Mouse (Mus musculus) gastrocnemius, postnatal 4 days (tissue): Measurements from ENCODE around the gene Slco3a1. TPM values are rescaled to one million over a fixed set of nuclear protein-coding genes. Genes with fewer than 3 reads are reported as not detected.

Experiments
- DNase-seq, 2 experiments: peaks; one replicate each; pipeline ENCODE4 v3.0.0; 2021 to 2022; ENCODE audit warnings: low spot score in 2 of 2, mixed read lengths in 2 of 2
- microRNA-seq: library from miRNA; unstranded; fragments of <30 nt; microRNA quantifications from one replicate; pipeline ENCODE4 v1.2.0, GENCODE M21; 2021
- total RNA-seq, 2 experiments: library from RNA; stranded (reverse); gene quantifications; 2 replicates each; pipeline ENCODE4 v1.2.3; 2021

Slco3a1 gene
- total RNA-seq, 2 experiments from 2014 or later = 30.0 to 30.2 TPM

GRCm38 (mm10) chr7:74313279-74314105 lies 241.1 kb downstream of the Slco3a1 start:
- no peak for DNase-seq

DNA sequence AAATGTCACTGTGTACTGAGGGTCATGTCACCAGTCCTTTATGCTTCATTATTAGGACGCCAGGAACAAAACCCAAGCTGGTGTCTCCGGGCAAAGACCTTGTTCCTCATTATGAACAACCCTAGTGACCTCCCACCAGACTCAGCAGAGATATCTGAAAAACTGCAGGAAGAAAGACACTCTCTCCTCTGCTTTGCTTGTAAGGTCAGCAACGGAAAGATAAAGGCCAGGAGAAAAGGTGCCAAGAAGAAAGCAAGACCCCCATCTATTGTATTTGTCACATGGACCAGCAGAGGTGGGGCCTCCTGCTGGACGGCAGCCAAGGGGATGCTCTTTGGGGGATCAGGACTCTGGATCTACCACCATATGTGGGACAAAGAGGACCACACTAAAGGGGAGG lies 243.0 kb downstream of the Slco3a1 start:
- no peak for DNase-seq

GRCm38 (mm10) chr7:74303611-74304300 lies 250.8 kb downstream of the Slco3a1 start:
- no peak for DNase-seq

- no peak for DNase-seq
These were observed 251.5 kb downstream of the Slco3a1 start for GRCm38 (mm10) chr7:74303081-74303480.

DNA sequence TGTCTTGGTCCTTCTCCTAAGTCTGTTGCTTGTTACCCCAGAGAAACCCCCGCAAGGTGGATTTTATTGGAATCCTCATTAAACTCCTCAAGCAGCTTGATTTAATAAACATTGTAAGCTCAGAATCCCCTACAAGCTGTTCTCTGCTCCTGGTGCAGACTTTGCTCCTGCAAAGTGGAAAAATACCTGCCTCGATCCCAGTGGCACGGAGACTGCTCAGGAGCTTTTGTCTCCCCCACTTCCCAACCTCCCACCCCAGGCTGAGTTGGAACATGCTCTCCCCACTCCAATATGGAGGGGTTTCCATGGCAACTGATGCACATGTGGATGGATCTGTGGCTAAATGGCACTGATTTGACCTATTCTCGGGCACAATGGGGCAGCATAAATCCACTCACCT lies 268.0 kb downstream of the Slco3a1 start:
- no peak for DNase-seq

GRCm38 (mm10) chr7:74280371-74280770 lies 274.2 kb downstream of the Slco3a1 start:
- no peak for DNase-seq

DNA sequence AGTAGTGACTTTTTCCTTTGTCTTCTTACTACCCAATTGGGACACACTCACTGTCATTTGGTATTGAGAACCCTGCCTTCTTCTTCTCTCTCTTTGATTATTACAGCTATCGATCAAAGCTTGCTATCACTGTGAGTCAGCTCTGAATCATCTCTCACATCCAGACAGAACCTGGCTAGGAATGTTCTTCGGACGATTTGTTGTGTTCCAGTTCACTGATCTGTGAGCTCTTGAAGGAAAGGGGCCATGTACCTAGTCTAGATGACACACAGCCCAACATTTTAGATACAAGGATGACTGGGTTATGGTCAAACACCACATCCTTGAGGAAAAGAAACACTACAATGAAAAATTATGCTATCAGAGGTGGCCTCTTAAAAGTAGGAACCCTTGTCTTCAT lies 275.2 kb downstream of the Slco3a1 start:
- no peak for DNase-seq

GRCm38 (mm10) chr7:74270089-74270394 lies 284.5 kb downstream of the Slco3a1 start:
- no peak for DNase-seq

DNA sequence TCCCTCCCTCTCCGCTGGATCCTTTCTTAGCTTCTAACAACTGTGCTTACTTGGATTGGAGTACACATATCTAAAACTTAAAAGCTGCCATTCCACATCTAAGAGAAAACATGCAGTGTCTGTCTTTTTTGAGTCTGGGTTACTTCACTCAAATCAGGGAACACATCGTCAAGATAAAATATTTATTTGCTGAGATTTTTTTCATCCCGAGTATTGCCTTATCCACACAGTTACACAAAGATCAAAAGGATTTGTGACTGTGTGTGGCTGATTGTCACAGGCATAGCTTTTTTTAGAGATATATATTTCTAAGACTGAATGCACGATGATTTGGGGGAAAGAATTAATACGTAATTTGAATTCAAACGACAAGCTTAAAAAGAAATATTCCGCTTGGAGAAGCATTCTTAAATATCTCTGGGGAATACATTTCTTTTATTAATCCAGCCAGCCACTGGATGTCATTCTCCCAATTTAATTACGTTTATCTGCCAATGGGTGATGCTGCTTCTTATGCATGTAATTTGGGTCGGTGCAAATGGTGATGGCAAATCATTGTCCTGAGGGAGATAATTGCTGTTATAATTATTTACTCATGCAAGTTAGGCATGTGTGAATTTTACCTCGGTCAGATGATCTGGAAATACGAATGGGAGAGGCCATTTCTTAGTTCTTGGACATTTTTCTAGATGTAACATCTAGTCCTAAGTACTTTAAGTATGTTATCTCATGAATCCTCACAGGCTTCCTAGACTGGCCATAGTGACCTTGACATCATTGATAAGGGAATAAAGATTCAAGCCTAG lies 285.1 kb downstream of the Slco3a1 start:
- DNase-seq = no peak

GRCm38 (mm10) chr7:74266511-74267168 lies 287.9 kb downstream of the Slco3a1 start:
- DNase-seq = no peak

DNA sequence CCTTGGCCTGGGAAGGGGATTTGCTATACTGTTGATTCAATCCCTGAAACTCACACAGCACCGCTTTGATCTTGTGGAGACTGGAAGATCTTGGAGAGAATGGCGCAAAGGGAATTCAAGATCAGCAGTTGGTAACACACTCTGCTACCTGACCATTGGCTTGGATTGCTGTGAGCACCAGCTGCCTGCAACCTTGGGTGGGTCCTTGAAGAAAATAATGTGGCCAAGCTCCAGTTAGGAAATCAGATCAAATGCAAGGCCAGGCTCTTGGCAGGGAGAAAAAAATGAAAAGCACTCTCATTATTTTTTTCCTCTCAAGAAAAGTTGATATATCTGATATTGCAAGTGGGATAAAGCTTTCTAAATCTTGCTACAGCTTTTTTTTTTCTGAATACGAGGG lies 298.3 kb downstream of the Slco3a1 start:
- no peak for DNase-seq

- no peak for DNase-seq
These were observed 302.5 kb downstream of the Slco3a1 start for GRCm38 (mm10) chr7:74252066-74252465.

DNA sequence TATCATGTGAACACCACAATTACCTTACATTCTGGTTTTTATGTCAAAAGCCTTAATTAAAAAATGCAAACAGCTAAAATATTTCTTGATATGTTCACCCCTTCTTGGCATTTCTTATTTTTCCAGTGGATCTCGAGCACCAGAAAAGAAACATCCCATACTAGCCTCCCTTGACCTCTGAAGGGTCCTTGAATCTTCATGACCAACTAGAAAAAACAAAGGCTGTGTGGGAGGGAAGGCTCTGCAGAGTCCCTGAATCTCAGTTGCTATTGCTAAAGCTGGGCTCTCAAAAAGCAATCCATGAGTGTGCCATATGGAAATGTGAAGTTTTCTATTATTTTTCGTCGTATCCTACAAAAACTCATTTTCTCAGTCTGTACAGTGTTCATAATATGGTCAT lies 313.3 kb downstream of the Slco3a1 start:
- no peak for DNase-seq

- DNase-seq = no peak
These were observed 314.0 kb downstream of the Slco3a1 start for GRCm38 (mm10) chr7:74240459-74241172.

Small RNAs within 50 kb of the gene (microRNA-seq; reads per million reads assigned to microRNA genes)
- not detected for gene Gm27459
